Mouse (Mus musculus) neural tube, embryonic 15.5 days (tissue): ENCODE data around the gene Arhgap6. TPM values are rescaled to one million over a fixed set of nuclear protein-coding genes. Genes with fewer than 3 reads are reported as not detected.

Experiments
- ATAC-seq: fragments of 200-750 bp; cut with Nextera tagmentation; 2 replicates; pipeline ENCODE4 v1.8.0; 2017; ENCODE audit warnings: mild to moderate bottlenecking, moderate TSS enrichment, moderate library complexity; ENCODE audit not compliant: low FRiP score
- H3K27ac ChIP-seq: fragments of 300-500 bp; sonication (generic); replicated peaks from 2 replicates; pipeline ENCODE4 v1.5.1; 2015; ENCODE audit warnings: mild to moderate bottlenecking, inconsistent platforms
- H3K27me3 ChIP-seq: fragments of 300-500 bp; sonication (generic); replicated peaks from 2 replicates; pipeline ENCODE4 v1.6.1; 2015; ENCODE audit warnings: inconsistent platforms
- H3K36me3 ChIP-seq: fragments of 300-500 bp; sonication (generic); 2 replicates; pipeline ENCODE4 v1.6.1; 2015; ENCODE audit warnings: inconsistent platforms
- H3K4me1 ChIP-seq: fragments of 300-500 bp; sonication (generic); 2 replicates; pipeline ENCODE4 v1.6.1; 2015; ENCODE audit warnings: inconsistent platforms
- H3K4me2 ChIP-seq: fragments of 300-500 bp; sonication (generic); 2 replicates; pipeline ENCODE4 v1.6.1; 2015; ENCODE audit warnings: inconsistent platforms, mild to moderate bottlenecking, moderate library complexity
- H3K4me3 ChIP-seq: fragments of 300-500 bp; sonication (generic); replicated peaks from 2 replicates; pipeline ENCODE4 v1.5.1; 2015; ENCODE audit warnings: mild to moderate bottlenecking, inconsistent platforms
- H3K9ac ChIP-seq: fragments of 300-500 bp; sonication (generic); replicated peaks from 2 replicates; pipeline ENCODE4 v1.6.1; 2015; ENCODE audit warnings: mild to moderate bottlenecking, inconsistent platforms
- H3K9me3 ChIP-seq: fragments of 300-500 bp; sonication (generic); replicated peaks from 2 replicates; pipeline ENCODE4 v1.6.1; 2016; ENCODE audit warnings: inconsistent platforms
- WGBS: fragments of 180-500 bp; shearing (Covaris S2); methylation state at CpG from one replicate; pipeline ENCODE4 v1.1.7; 2015; ENCODE audit warnings: mixed read lengths; 5-methylcytosine and 5-hydroxymethylcytosine counted together
- polyA plus RNA-seq: library from polyadenylated mRNA; unstranded; fragments of >200 nt; fragmentation: Nextera tagmentation; extraction: Ambion mirVana; gene quantifications from 2 replicates; pipeline ENCODE4 v1.2.1, GENCODE M21; 2015

The Arhgap6 gene
- polyA plus RNA-seq, 1 experiment from 2014 or later: 2.6 TPM

DNA sequence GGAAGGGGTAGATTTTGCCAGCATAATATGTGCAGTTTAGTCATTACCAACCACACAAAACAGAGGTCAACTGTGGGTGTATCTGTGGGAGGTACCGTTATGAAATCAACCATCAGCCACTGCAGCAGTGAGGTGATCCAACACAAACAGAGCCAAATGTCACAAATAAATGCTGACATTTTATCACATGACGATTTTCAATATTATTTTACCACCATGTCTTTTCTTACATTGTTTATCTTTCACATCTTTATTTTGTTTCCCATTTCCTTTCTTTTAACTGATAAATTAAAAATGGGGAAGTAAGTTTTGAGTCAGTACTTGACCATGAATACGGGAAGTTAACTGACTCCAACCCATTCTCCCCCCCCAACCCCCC, 328.9 kb downstream of the Arhgap6 start:
- H3K4me2 ChIP-seq: no peak overlapping the region
- 0 out of 2 replicates have a peak, but pooled peaks cover 5% of the 10 kb centered on the region for H3K27me3 ChIP-seq
- H3K9me3 ChIP-seq: no peaks in the 10 kb centered on the region
- H3K4me3 ChIP-seq: no peak overlapping the region
- H3K9ac ChIP-seq: no peak overlapping the region
- 73% methylated on average over 3 of the region's 3 CpGs for WGBS
- no peak for ATAC-seq
- H3K36me3 ChIP-seq: no peaks in the 10 kb centered on the region
- no peak overlapping the region for H3K27ac ChIP-seq
- no peaks in the 10 kb centered on the region for H3K4me1 ChIP-seq

DNA sequence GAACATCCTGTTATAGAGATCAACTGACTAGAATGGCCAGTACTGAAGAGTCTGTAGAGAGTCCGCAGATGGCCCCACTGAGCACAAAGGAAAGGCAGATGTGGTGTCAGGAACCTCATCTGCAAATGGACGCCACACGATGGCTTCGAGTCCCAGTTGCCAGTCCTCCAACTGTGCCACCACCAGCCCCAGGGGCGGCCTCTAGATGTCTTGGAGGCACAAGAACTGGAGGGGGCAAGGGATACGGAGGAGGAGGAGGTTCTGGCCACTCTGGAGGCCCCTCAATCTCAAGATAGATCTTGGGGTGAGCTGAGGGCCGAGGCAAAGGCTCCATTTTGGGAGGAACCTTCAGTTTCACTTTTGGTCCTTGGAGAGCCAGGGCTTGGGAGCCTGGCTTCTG, 344.9 kb downstream of the Arhgap6 start:
- no peak overlapping the region for H3K27ac ChIP-seq
- H3K4me3 ChIP-seq: no peak overlapping the region
- WGBS: 89% methylated on average over 7 of the region's 7 CpGs
- no peaks in the 10 kb centered on the region for H3K27me3 ChIP-seq
- H3K36me3 ChIP-seq: no peaks in the 10 kb centered on the region
- no peaks in the 10 kb centered on the region for H3K9me3 ChIP-seq
- ATAC-seq: no peak
- H3K4me2 ChIP-seq: no peak overlapping the region
- H3K9ac ChIP-seq: no peak overlapping the region
- H3K4me1 ChIP-seq: no peaks in the 10 kb centered on the region

DNA sequence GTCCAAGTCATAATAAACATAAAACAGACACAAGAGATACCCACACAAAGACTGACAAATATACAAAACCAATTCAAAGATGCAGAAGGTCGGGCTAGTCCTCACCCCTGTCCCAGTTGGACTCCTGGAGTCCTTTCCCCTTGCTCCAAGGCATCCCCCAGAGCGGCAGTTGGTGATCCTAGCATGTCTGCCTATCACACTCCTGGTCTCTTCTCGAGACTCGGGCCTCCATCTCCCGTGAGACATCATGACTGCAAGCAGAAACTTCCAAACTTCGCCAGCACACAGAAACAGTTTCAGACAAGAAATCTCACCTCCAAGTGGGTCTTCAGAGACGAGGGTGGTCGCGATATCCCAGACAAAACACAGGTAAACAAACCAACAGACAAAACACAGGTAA, 345.6 kb downstream of the Arhgap6 start:
- no peaks in the 10 kb centered on the region for H3K9me3 ChIP-seq
- H3K36me3 ChIP-seq: no peaks in the 10 kb centered on the region
- no peaks in the 10 kb centered on the region for H3K27me3 ChIP-seq
- no peak overlapping the region for H3K9ac ChIP-seq
- no peak for ATAC-seq
- no peak overlapping the region for H3K4me2 ChIP-seq
- no peaks in the 10 kb centered on the region for H3K4me1 ChIP-seq
- H3K4me3 ChIP-seq: no peak overlapping the region
- WGBS: 87% methylated on average over 9 of the region's 9 CpGs
- no peak overlapping the region for H3K27ac ChIP-seq

DNA sequence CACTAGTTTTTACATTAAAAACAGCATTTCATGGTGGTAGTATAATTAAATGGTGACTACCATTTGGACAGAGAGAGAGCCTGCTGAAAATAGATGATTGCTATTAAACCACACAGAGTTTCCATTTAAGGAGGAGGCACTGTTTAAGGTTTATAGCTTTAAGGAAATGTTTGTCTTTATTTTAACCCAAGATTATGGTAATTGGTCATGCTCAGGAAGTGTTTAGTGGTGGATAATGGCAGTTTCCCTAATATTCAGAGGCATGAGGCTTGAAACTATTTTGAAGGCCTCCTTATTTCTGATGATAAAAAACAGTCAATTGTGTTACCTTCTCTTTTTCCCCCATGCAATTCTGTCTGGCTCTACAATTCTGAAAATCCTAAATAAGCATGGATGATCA, 358.9 kb downstream of the Arhgap6 start:
- H3K4me1 ChIP-seq: no peaks in the 10 kb centered on the region
- no peak overlapping the region for H3K27ac ChIP-seq

DNA sequence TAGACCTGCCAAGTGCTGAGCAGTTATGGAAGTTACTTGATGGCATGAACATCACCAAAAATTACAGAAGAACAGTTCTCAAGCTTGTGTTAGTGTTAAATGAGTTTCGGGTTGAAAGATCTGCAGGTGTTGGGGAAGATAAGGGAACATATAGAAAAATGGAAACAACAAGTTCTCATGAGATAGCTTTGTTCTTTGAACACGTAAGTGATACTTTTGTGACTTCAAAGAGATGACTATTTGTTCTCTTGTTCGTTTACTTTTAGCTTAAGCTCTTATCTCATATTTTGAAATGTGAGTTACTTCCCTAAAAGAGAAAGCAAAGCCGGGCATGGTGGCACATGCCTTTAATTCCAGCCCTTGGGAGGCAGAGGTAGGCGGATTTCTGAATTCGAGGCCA, 363.5 kb downstream of the Arhgap6 start:
- no peak overlapping the region for H3K27ac ChIP-seq
- no peak for ATAC-seq
- no peaks in the 10 kb centered on the region for H3K4me1 ChIP-seq
- H3K4me3 ChIP-seq: no peak overlapping the region
- H3K27me3 ChIP-seq: no peaks in the 10 kb centered on the region
- H3K9me3 ChIP-seq: no peaks in the 10 kb centered on the region
- H3K4me2 ChIP-seq: no peak overlapping the region
- no peak overlapping the region for H3K9ac ChIP-seq
- H3K36me3 ChIP-seq: no peaks in the 10 kb centered on the region
- WGBS: 90% methylated on average over 6 of the region's 6 CpGs

More for the DNA sequence above, 358.9 kb downstream of the Arhgap6 start:
- H3K27me3 ChIP-seq: no peaks in the 10 kb centered on the region
- H3K36me3 ChIP-seq: no peaks in the 10 kb centered on the region
- no peak overlapping the region for H3K9ac ChIP-seq
- no peak for ATAC-seq
- H3K9me3 ChIP-seq: no peaks in the 10 kb centered on the region
- H3K4me2 ChIP-seq: no peak overlapping the region
- H3K4me3 ChIP-seq: no peak overlapping the region

DNA sequence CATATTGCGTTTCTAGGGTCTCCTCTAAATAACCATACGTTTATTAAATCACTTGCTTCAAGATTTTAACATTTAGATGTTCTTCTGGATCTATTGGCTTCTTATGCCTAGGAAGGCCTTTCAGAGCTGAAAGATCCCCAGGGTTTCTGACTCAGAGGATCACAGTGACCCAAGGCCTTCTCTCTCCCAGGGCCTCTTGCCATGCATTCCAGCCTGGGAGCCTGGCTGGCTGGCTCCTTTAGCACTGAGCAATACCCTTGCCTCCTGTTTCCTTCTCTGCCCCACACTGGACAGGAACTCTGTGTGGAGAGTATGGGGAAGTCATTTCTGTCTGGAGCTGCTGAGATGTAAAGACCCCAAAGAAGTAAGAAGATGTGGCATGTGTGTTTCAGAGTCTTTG, 376.1 kb downstream of the Arhgap6 start:
- no peak overlapping the region for H3K4me2 ChIP-seq
- no peak for ATAC-seq
- 84% methylated on average over 2 of the region's 2 CpGs for WGBS

DNA sequence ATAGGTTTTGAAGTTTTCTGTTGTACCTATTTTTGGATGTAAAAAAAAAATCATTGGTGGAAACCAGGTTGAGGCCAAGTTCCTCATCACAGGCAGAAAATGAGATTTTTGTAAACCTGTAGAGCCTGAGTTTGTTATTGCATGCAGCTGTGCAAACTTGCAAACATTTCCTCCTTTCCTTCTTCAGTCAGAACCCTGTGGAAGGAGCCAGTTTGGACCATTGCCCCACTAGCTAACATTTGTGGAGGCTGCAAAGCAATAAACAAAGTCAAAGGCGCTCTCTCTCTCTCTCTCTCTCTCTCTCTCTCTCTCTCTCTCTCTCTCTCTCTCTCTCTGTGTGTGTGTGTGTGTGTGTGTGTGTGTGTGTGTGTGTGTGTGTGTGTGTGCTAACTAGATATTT, 378.9 kb downstream of the Arhgap6 start:
- Histone ChIP-seq H3K4me1 (no peaks in the 10 kb centered on the region), H3K9me3 (no peaks in the 10 kb centered on the region), H3K9ac (no peak overlapping the region), H3K4me2 (no peak overlapping the region), H3K4me3 (no peak overlapping the region), H3K27ac (no peak overlapping the region), H3K27me3 (0 out of 2 replicates have a peak, but pooled peaks cover 6% of the 10 kb centered on the region), H3K36me3 (no peaks in the 10 kb centered on the region)
- WGBS: 85% methylated on average over 1 of the region's 1 CpGs
- no peak for ATAC-seq

More for the DNA sequence above, 376.1 kb downstream of the Arhgap6 start:
- Histone ChIP-seq H3K27ac (no peak overlapping the region), H3K9ac (no peak overlapping the region), H3K4me3 (no peak overlapping the region), H3K4me1 (no peaks in the 10 kb centered on the region), H3K27me3 (0 out of 2 replicates have a peak, but pooled peaks cover 6% of the 10 kb centered on the region), H3K9me3 (no peaks in the 10 kb centered on the region), H3K36me3 (no peaks in the 10 kb centered on the region)

DNA sequence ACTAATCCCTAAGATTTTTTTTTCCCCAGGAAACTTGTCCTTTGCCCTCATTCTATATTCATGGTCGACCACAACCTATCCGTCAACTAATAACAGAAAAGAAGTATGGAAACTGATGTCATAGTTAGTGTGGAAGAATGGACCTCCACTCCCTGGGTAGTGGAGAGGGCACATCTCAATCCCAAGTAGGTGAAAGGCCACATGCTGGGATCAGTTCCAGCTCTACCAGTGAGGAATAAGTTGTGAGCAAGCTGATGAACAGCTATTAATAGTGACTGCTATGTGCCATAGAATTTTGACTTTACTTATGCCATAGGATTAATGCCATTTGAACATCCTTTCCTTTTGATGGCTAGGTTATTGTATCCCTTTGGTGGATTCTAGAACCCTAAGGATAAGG, 383.7 kb downstream of the Arhgap6 start:
- Histone ChIP-seq H3K9me3 (no peaks in the 10 kb centered on the region), H3K4me3 (no peak overlapping the region), H3K36me3 (no peaks in the 10 kb centered on the region), H3K27me3 (peaks cover 8% of the 10 kb centered on the region; the same call in 1 of the 2 replicates), H3K27ac (no peak overlapping the region), H3K9ac (no peak overlapping the region), H3K4me2 (no peak overlapping the region), H3K4me1 (no peaks in the 10 kb centered on the region)
- no peak for ATAC-seq
- WGBS: 79% methylated on average over 2 of the region's 2 CpGs

DNA sequence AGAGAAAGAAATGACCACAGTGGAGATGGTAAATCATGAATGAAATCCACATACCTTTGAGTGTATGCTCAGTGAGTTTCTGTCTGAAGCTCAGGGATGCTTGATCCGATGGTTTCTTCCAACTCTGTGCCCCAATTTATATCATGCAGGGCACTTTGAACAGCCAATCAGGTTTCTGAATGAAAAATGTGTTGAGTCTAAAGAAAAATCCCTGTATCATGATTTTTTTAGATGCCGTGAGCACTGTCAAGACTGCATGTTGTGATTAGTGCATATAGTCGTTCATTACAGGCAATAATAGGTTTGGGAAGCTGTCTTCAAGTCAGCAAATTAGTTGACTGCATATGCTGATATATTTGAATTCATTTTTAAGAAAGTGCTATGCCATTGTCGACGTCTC, 392.2 kb downstream of the Arhgap6 start, which contains the start of gene Amelx:
Gene Amelx, minus strand, starts transcription at position 101 of the 400 bp plus-strand sequence.
- Histone ChIP-seq H3K27ac (no peak within 1 kb of the TSS), H3K4me3 (no peak within 1 kb of the TSS), H3K9ac (no peak within 1 kb of the TSS), H3K36me3 (no peaks in the 10 kb centered on the region), H3K4me1 (no peaks in the 10 kb centered on the region), H3K9me3 (no peaks in the 10 kb centered on the region), H3K4me2 (no peak within 1 kb of the TSS), H3K27me3 (0 out of 2 replicates have a peak, but pooled peaks cover 2% of the 10 kb centered on the region)
- no peak for ATAC-seq
- WGBS: 83% methylated on average over 5 of the region's 5 CpGs

DNA sequence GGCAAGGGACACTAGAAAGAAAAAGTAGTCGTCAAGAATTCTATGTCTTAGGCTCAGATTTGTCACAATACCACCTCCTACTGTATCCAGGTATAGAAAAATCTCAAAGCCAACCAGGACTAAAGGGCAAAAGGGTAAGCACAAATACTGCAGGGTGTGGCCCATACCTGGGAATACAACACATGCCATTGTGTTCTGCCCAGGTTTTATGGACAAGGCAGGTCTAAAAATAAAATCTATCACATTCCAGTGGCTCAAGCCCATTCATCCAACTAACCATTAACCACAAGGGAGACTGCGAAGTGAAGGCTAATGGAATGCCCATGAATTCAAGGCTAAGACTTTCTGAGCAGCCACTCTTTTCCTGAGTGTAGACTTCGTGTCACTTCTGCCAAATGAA, 415.1 kb downstream of the Arhgap6 start:
- Histone ChIP-seq H3K4me1 (0 out of 2 replicates have a peak, but pooled peaks cover 3% of the 10 kb centered on the region), H3K27ac (no peak overlapping the region), H3K27me3 (peaks cover 15% of the 10 kb centered on the region), H3K4me2 (no peak overlapping the region), H3K36me3 (no peaks in the 10 kb centered on the region), H3K4me3 (no peak overlapping the region), H3K9ac (no peak overlapping the region), H3K9me3 (no peaks in the 10 kb centered on the region)
- no peak for ATAC-seq
- 62% methylated on average over 3 of the region's 3 CpGs for WGBS

DNA sequence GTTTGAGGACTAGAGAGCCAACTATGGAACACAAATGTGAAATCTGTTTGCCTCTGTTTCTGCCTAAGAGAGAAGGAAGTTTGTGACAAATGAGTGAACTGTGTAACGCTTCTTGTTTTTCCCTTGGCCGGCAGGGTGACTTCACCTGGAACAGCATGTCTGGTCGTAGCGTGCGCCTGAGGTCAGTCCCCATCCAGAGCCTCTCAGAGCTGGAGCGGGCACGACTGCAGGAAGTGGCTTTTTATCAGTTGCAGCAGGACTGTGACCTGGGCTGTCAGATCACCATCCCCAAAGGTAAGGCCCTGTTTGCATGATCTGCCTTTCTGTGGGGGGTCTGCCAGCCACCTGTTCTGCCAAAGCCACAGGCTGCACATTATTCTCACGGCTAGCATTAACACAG, 425.2 kb downstream of the Arhgap6 start:
- no peaks in the 10 kb centered on the region for H3K27me3 ChIP-seq
- no peak overlapping the region for H3K4me2 ChIP-seq
- no peak for ATAC-seq
- no peaks in the 10 kb centered on the region for H3K9me3 ChIP-seq
- H3K4me3 ChIP-seq: no peak overlapping the region
- H3K9ac ChIP-seq: no peak overlapping the region
- no peaks in the 10 kb centered on the region for H3K4me1 ChIP-seq
- H3K36me3 ChIP-seq: no peaks in the 10 kb centered on the region
- no peak overlapping the region for H3K27ac ChIP-seq
- 67% methylated on average over 8 of the region's 8 CpGs for WGBS

DNA sequence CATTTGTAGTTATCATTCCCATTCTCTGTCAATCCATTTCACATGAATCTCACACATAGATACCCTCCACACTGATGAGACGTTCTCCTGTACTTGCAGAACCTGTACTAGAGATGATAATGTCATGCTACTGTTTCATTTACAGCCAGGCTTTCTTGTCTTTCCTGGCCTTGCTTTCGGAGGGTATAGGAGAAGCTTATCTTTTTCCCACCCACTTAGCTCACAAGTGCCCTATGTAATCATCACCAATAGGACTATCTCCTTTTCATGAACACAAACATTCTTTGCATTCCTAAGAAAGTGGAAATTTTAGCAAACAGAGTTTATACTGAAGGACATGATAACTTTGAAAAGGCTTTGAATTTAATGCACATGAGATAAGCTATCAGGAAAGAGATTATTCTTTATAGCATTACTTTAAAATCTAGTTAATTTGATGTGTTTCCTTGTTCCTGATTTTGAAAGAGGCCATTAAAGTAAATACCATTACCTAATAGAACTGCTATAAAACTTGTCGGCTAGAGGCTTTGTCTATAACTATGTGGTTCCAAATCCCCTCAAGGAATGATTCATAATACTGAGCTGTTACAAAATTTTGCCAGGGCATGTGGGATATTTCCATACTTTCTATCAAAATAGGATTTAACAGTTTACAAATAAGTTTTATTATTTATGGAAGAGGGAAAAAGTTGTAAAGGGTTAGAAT, 427.6 kb downstream of the Arhgap6 start:
- WGBS: 67% methylated on average over 3 of the region's 3 CpGs
- no peak overlapping the region for H3K4me3 ChIP-seq
- no peaks in the 10 kb centered on the region for H3K4me1 ChIP-seq
- H3K36me3 ChIP-seq: no peaks in the 10 kb centered on the region
- no peaks in the 10 kb centered on the region for H3K27me3 ChIP-seq
- H3K4me2 ChIP-seq: no peak overlapping the region
- H3K9ac ChIP-seq: no peak overlapping the region
- H3K9me3 ChIP-seq: no peaks in the 10 kb centered on the region
- no peak for ATAC-seq
- H3K27ac ChIP-seq: no peak overlapping the region
